In genomic region chr4:150644299-150644698, GRCm38 (mm10) we compare ENCODE assay signal across 28 mouse cellular contexts. TPM values are rescaled to one million over a fixed set of nuclear protein-coding genes. Genes with fewer than 3 reads are reported as not detected.
"Had no signal": no experiment of that assay in that cellular context is flagged by ENCODE, and none has a peak within 500 bp of the region (broad histone marks: within the 10 kb centered on the region; RNA-seq: fewer than 3 reads in every experiment).

No protein-coding gene starts in this region.

- H3K36me3 ChIP-seq: embryonic facial prominence, embryonic 10.5 days; embryonic facial prominence, embryonic 12.5 days; embryonic facial prominence, embryonic 13.5 days; embryonic facial prominence, embryonic 15.5 days; forebrain, embryonic 10.5 days had no signal

- H3K27me3 ChIP-seq: embryonic facial prominence, embryonic 12.5 days; embryonic facial prominence, embryonic 13.5 days; embryonic facial prominence, embryonic 15.5 days; forebrain, embryonic 12.5 days; forebrain, embryonic 13.5 days; forebrain, embryonic 15.5 days had no signal

- H3K4me2 ChIP-seq: embryonic facial prominence, embryonic 12.5 days; embryonic facial prominence, embryonic 13.5 days; embryonic facial prominence, embryonic 15.5 days; forebrain, embryonic 12.5 days; forebrain, embryonic 13.5 days; forebrain, embryonic 15.5 days had no signal

- H3K9ac ChIP-seq: embryonic facial prominence, embryonic 12.5 days; embryonic facial prominence, embryonic 13.5 days; embryonic facial prominence, embryonic 15.5 days; forebrain, embryonic 12.5 days; forebrain, embryonic 13.5 days; forebrain, embryonic 15.5 days; forebrain, postnatal 0 days had no signal

- H3K27ac ChIP-seq: embryonic facial prominence, embryonic 10.5 days; embryonic facial prominence, embryonic 12.5 days; embryonic facial prominence, embryonic 13.5 days; embryonic facial prominence, embryonic 15.5 days; forebrain, embryonic 10.5 days; forebrain, embryonic 12.5 days; forebrain, embryonic 13.5 days; forebrain, embryonic 15.5 days; gastrocnemius, adult 2 months; heart, adult 2 months had no signal

- H3K4me1 ChIP-seq: embryonic facial prominence, embryonic 10.5 days; embryonic facial prominence, embryonic 12.5 days; embryonic facial prominence, embryonic 13.5 days; embryonic facial prominence, embryonic 15.5 days; forebrain, embryonic 10.5 days; forebrain, embryonic 12.5 days; forebrain, embryonic 13.5 days; forebrain, embryonic 15.5 days had no signal

- DNase-seq: cerebellum, adult 2 months; cerebellum, adult 8-10 months; cerebellum, adult 9-10 months; cerebellum, adult 9-11 months; cerebellum, postnatal 10 days; cerebellum, postnatal 14 days; cerebellum, postnatal 25 days; cerebellum, postnatal 36 days; embryo, embryonic 11 days; forebrain, postnatal 0 days; gastrocnemius, adult 2 months; gastrocnemius, postnatal 10 days; gastrocnemius, postnatal 14 days; gastrocnemius, postnatal 25 days; gastrocnemius, postnatal 36 days; heart, adult 18-20 months; heart, adult 2 months had no signal

- ATAC-seq: forebrain, embryonic 13.5 days; forebrain, embryonic 14.5 days; forebrain, embryonic 15.5 days; forebrain, embryonic 16.5 days; forebrain, postnatal 0 days had no signal

- H3K9me3 ChIP-seq: embryonic facial prominence, embryonic 10.5 days; embryonic facial prominence, embryonic 12.5 days; embryonic facial prominence, embryonic 13.5 days; embryonic facial prominence, embryonic 15.5 days; forebrain, embryonic 10.5 days; forebrain, embryonic 12.5 days; forebrain, embryonic 13.5 days; forebrain, embryonic 15.5 days had no signal

- H3K4me3 ChIP-seq: embryonic facial prominence, embryonic 10.5 days; embryonic facial prominence, embryonic 12.5 days; embryonic facial prominence, embryonic 13.5 days; embryonic facial prominence, embryonic 15.5 days; erythroblast, embryonic 14.5 days; forebrain, embryonic 10.5 days; forebrain, embryonic 12.5 days; forebrain, embryonic 13.5 days; forebrain, embryonic 15.5 days; gastrocnemius, adult 2 months; heart, adult 2 months had no signal

RNA-seq across cellular contexts. Expression of gene Slc45a1, which starts 7.7 kb away (rescaled TPM):
- polyA plus RNA-seq: erythroblast, embryonic 14.5 days; heart, adult 2 months had no signal
